Mouse (Mus musculus) bone marrow macrophage, adult 2 months (primary cell): ENCODE results near the gene Plekha7.

Experiments
- CTCF ChIP-seq: IDR thresholded peaks from 2 replicates; pipeline ENCODE4 v1.5.1; 2012; ENCODE audit warnings: low read depth, mild to moderate bottlenecking, low read length, moderate library complexity
- POLR2A ChIP-seq: IDR thresholded peaks from 2 replicates; pipeline ENCODE4 v1.6.1; 2012; ENCODE audit warnings: mild to moderate bottlenecking, low read depth, low read length, borderline replicate concordance

- no peak for TF ChIP-seq POLR2A
- TF ChIP-seq CTCF: no peak
These were observed 77.2 kb downstream of the Plekha7 start for GRCm38 (mm10) chr7:116230811-116231609.
